Mouse (Mus musculus) forebrain, embryonic 14.5 days (tissue): ENCODE results near the gene Pink1. TPM values are rescaled to one million over a fixed set of nuclear protein-coding genes. Genes with fewer than 3 reads are reported as not detected.

ENCODE experiments used
- ATAC-seq: fragments of 200-750 bp; cut with Nextera tagmentation; 2 replicates; pipeline ENCODE4 v1.8.0; 2017; ENCODE audit warnings: mild to moderate bottlenecking, moderate library complexity
- DNase-seq: peaks from one replicate; pipeline ENCODE4 v3.0.0-alpha.2; 2015; ENCODE audit warnings: low spot score
- H3K27ac ChIP-seq: fragments of 300-500 bp; sonication (generic); 2 replicates; pipeline ENCODE4 v1.5.1; 2014; ENCODE audit warnings: low read depth, mild to moderate bottlenecking, control low read depth, low read length, moderate library complexity
- H3K27me3 ChIP-seq: fragments of 300-500 bp; sonication (generic); replicated peaks from 2 replicates; pipeline ENCODE4 v1.6.1; 2014; ENCODE audit warnings: low read length, control low read depth, mixed read lengths; ENCODE audit not compliant: control insufficient read depth, insufficient read depth
- H3K36me3 ChIP-seq: fragments of 300-500 bp; sonication (generic); 2 replicates; pipeline ENCODE4 v1.6.1; 2014; ENCODE audit warnings: low read length, control low read depth; ENCODE audit not compliant: control insufficient read depth, insufficient read depth
- H3K4me1 ChIP-seq: fragments of 300-500 bp; sonication (generic); 2 replicates; pipeline ENCODE4 v1.6.1; 2014; ENCODE audit warnings: antibody characterized with exemption, low read length, control low read depth; ENCODE audit not compliant: control insufficient read depth, insufficient read depth
- H3K4me2 ChIP-seq: fragments of 300-500 bp; sonication (generic); 2 replicates; pipeline ENCODE4 v1.6.1; 2014; ENCODE audit warnings: mild to moderate bottlenecking, control low read depth, low read length
- H3K4me3 ChIP-seq: fragments of 300-500 bp; sonication (generic); 2 replicates; pipeline ENCODE4 v1.5.1; 2014; ENCODE audit warnings: low read depth, low read length, control low read depth
- H3K9ac ChIP-seq: fragments of 300-500 bp; sonication (generic); 2 replicates; pipeline ENCODE4 v1.6.1; 2014; ENCODE audit warnings: mild to moderate bottlenecking, low read length, control low read depth, moderate library complexity
- H3K9me3 ChIP-seq: fragments of 300-500 bp; sonication (generic); replicated peaks from 2 replicates; pipeline ENCODE4 v1.6.1; 2016; ENCODE audit warnings: low read length, control low read depth, mixed read lengths; ENCODE audit not compliant: control insufficient read depth
- WGBS: fragments of 180-500 bp; shearing (Covaris S2); extraction: QIAGEN DNeasy Blood & Tissue Kit; methylation state at CpG from one replicate; pipeline ENCODE4 v1.1.7; 2014; 5-methylcytosine and 5-hydroxymethylcytosine counted together
- polyA plus RNA-seq: library from polyadenylated mRNA; unstranded; fragments of >200 nt; fragmentation: Nextera tagmentation; extraction: Ambion mirVana; gene quantifications from 2 replicates; pipeline ENCODE4 v1.2.1, GENCODE M21; 2014

Gene Pink1
- polyA plus RNA-seq, 1 experiment from 2014 or later = 47.6 TPM

GRCm38 (mm10) chr4:138347280-138347679, 21.2 kb upstream of the Pink1 start:
- Histone ChIP-seq H3K36me3 (no peaks in the 10 kb centered on the region), H3K27me3 (no peaks in the 10 kb centered on the region), H3K4me2 (no peak overlapping the region), H3K4me3 (no peak overlapping the region), H3K9ac (no peak overlapping the region), H3K4me1 (no peaks in the 10 kb centered on the region), H3K27ac (no peak overlapping the region), H3K9me3 (no peaks in the 10 kb centered on the region)
- DNase-seq (no peak), ATAC-seq (no peak)
- WGBS = 72% methylated on average over 1 of the region's 1 CpGs

- WGBS = 74% methylated on average over 9 of the region's 9 CpGs
- no peak for ATAC-seq
- H3K9me3 ChIP-seq = no peaks in the 10 kb centered on the region
- no peak overlapping the region for H3K9ac ChIP-seq
- no peaks in the 10 kb centered on the region for H3K4me1 ChIP-seq
- H3K4me3 ChIP-seq = no peak overlapping the region
- no peak for DNase-seq
- H3K27ac ChIP-seq = no peak overlapping the region
- no peaks in the 10 kb centered on the region for H3K27me3 ChIP-seq
- no peaks in the 10 kb centered on the region for H3K36me3 ChIP-seq
- H3K4me2 ChIP-seq = no peak overlapping the region
Measured at GRCm38 (mm10) chr4:138344891-138345545, 18.9 kb upstream of the Pink1 start.

- Histone ChIP-seq H3K4me3 (no peak overlapping the region), H3K9ac (no peak overlapping the region), H3K27ac (no peak overlapping the region), H3K4me2 (no peak overlapping the region), H3K36me3 (no peaks in the 10 kb centered on the region), H3K9me3 (no peaks in the 10 kb centered on the region), H3K27me3 (no peaks in the 10 kb centered on the region), H3K4me1 (no peaks in the 10 kb centered on the region)
- WGBS = 74% methylated on average over 10 of the region's 10 CpGs
- ATAC-seq = no peak
- DNase-seq = no peak
Measured at GRCm38 (mm10) chr4:138343341-138343837, 17.3 kb upstream of the Pink1 start.

GRCm38 (mm10) chr4:138342778-138343177, 16.7 kb upstream of the Pink1 start:
- Histone ChIP-seq H3K27ac (no peak overlapping the region), H3K4me3 (no peak overlapping the region), H3K36me3 (no peaks in the 10 kb centered on the region), H3K9ac (no peak overlapping the region), H3K27me3 (no peaks in the 10 kb centered on the region), H3K4me2 (no peak overlapping the region), H3K9me3 (no peaks in the 10 kb centered on the region), H3K4me1 (no peaks in the 10 kb centered on the region)
- 90% methylated on average over 6 of the region's 6 CpGs for WGBS
- DNase-seq (no peak), ATAC-seq (no peak)

- Histone ChIP-seq H3K4me1 (no peaks in the 10 kb centered on the region), H3K4me3 (no peak overlapping the region), H3K36me3 (no peaks in the 10 kb centered on the region), H3K9ac (no peak overlapping the region), H3K27me3 (no peaks in the 10 kb centered on the region), H3K9me3 (no peaks in the 10 kb centered on the region), H3K27ac (no peak overlapping the region), H3K4me2 (no peak overlapping the region)
- ATAC-seq (no peak), DNase-seq (no peak)
- WGBS = 74% methylated on average over 7 of the region's 7 CpGs
Measured at GRCm38 (mm10) chr4:138342048-138342447, 15.9 kb upstream of the Pink1 start.

- ATAC-seq (no peak), DNase-seq (no peak)
- Histone ChIP-seq H3K4me3 (no peak overlapping the region), H3K27me3 (no peaks in the 10 kb centered on the region), H3K36me3 (no peaks in the 10 kb centered on the region), H3K9me3 (no peaks in the 10 kb centered on the region), H3K27ac (no peak overlapping the region), H3K4me1 (no peaks in the 10 kb centered on the region), H3K4me2 (no peak overlapping the region), H3K9ac (no peak overlapping the region)
- 74% methylated on average over 8 of the region's 8 CpGs for whole genome bisulfite sequencing
Measured at GRCm38 (mm10) chr4:138341393-138341792, 15.3 kb upstream of the Pink1 start.

- WGBS = 32% methylated on average over 4 of the region's 4 CpGs
- Histone ChIP-seq H3K4me2 (no peak overlapping the region), H3K27ac (no peak overlapping the region), H3K9me3 (no peaks in the 10 kb centered on the region), H3K9ac (no peak overlapping the region), H3K4me3 (no peak overlapping the region), H3K27me3 (no peaks in the 10 kb centered on the region), H3K36me3 (no peaks in the 10 kb centered on the region), H3K4me1 (no peaks in the 10 kb centered on the region)
- ATAC-seq (no peak), DNase-seq (peak; percentile 65)
Measured at GRCm38 (mm10) chr4:138339963-138340362, 13.9 kb upstream of the Pink1 start.

- no peak overlapping the region for H3K9ac ChIP-seq
Measured at GRCm38 (mm10) chr4:138337341-138337740, 11.2 kb upstream of the Pink1 start.

GRCm38 (mm10) chr4:138336876-138337275, 10.8 kb upstream of the Pink1 start:
- WGBS = 71% methylated on average over 5 of the region's 5 CpGs
- no peak overlapping the region for H3K27ac ChIP-seq
- no peak overlapping the region for H3K9ac ChIP-seq
- H3K9me3 ChIP-seq = no peaks in the 10 kb centered on the region
- H3K4me2 ChIP-seq = no peak overlapping the region
- ATAC-seq = no peak
- no peaks in the 10 kb centered on the region for H3K27me3 ChIP-seq
- H3K4me1 ChIP-seq = no peaks in the 10 kb centered on the region
- no peaks in the 10 kb centered on the region for H3K36me3 ChIP-seq
- no peak for DNase-seq
- no peak overlapping the region for H3K4me3 ChIP-seq

More at GRCm38 (mm10) chr4:138337341-138337740, 11.2 kb upstream of the Pink1 start:
- DNase-seq = no peak
- H3K4me2 ChIP-seq = no peak overlapping the region
- H3K27me3 ChIP-seq = no peaks in the 10 kb centered on the region
- no peak for ATAC-seq
- H3K4me1 ChIP-seq = no peaks in the 10 kb centered on the region
- 85% methylated on average over 9 of the region's 9 CpGs for WGBS
- no peak overlapping the region for H3K4me3 ChIP-seq
- H3K36me3 ChIP-seq = no peaks in the 10 kb centered on the region
- no peaks in the 10 kb centered on the region for H3K9me3 ChIP-seq
- no peak overlapping the region for H3K27ac ChIP-seq
